Mouse (Mus musculus): ENCODE measurements at regions not wholly inside any gene's neighbourhood (a gene's known extent, or its start where the extent isn't known, plus 50 kb on each side); places are given as distances from the start of the nearest gene placed in this dataset.

DNA sequence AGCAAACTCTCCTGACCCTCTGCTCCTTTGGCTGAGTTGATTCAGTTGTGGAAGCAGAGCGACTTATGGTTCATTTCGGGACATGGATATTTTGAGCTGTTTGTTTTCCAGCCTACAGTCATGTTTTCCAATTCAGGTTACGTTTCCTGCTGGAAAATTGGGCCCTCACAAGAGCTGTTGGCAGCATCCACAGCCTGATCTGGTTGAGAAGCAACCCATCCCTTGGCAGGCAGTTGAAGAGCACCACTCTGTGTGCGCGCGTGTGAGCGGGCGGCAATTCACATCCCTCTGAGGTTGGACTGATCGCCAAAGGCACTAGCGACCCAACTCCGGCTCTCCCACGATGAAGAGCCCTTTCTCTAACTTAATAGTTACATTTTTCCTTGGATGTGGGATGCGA, 457.1 kb downstream of the Tmem38b start:
- DNase-seq = peak; percentile 7

DNA sequence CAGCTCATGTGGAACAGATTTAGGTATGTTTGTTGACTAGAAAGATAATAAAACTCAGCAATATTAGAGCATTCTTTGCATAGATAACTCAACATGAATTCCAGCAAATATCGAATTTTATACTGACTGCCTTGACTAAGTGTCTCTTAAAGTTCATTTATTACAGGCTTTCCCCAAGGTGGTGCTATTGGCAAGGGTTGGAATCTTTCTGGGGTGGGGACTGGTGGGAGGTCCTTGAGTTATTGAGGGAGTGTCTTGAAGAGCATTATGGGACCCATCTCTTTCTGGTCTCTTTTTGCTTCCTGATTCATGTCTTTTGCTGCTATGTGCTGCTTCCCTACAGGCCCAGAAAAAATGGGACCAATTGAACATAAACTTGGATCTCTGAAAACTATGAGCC, 488.0 kb downstream of the Tmem38b start:
- DNase-seq = no peak

DNA sequence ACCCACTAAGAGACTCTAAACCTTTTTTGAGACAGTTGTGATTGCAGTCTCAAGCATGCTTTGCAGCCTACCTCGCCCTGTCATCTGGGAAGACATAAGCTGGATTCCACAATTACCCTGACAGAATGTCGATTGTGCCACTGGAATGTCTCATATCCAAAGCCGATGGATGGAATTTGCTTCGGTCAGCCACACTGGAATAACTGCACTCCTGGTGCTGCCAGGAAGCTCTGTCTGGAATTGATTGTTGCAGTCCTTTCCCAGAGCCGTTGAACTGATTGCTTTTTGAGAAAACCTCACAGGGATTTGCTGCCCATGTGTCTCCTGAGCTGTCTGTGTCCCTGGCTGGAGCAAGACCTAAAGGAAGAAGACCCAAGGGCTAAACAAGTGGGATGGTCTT, 499.0 kb downstream of the Tmem38b start:
- no peak for DNase-seq

DNA sequence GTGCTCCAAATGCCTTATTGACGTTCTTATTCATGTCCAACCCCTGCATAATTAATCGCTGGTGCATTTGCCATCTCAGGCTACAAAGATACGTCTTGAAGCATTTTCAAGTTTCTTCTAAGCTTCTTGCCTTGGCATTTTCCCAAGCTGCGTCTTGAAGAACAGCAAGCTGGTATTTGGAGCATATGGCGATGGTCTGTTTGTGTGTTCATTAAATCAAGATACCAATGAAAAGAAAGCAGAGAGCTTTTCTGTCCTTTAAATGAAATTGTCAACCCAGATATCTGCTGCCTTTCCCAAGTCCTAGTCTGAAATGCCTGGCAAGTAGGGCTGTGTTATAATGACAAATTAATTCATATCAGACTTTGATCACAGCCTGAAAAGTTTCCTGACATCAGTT, 502.4 kb downstream of the Tmem38b start:
- no peak for DNase-seq

DNA sequence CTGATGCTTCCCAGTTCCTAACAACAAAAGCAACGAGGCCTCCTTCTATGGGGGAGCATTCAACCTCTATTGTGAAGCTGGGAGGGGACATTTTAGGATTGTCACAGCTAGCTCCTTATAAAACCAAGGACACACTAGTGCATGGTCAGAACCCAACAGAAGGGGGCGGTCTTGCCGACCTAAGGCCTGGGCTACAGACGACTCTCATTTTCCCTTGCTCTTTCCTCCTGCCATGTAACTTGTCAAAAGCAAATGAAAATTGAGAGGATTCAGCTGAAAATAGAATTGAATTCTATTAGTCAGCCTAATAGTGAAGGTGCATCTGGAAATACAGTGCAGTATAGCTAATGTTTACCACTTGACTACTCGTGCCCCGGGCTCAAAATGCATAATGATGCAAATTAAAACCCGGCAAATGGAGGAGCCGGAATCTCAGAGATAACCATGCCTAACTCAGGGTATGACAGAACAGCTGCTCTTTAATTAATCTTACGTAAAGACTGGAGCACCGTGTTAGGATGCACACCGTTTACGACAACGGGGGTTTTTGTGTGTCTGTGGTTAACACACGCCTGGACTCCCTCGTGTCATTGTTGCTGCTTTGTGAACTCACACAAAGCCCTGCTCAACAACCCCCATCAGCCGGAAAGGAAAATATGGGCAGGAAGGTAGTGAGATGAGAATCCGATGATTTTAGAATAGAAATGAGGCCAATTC, 503.0 kb downstream of the Tmem38b start:
- no peak for DNase-seq

DNA sequence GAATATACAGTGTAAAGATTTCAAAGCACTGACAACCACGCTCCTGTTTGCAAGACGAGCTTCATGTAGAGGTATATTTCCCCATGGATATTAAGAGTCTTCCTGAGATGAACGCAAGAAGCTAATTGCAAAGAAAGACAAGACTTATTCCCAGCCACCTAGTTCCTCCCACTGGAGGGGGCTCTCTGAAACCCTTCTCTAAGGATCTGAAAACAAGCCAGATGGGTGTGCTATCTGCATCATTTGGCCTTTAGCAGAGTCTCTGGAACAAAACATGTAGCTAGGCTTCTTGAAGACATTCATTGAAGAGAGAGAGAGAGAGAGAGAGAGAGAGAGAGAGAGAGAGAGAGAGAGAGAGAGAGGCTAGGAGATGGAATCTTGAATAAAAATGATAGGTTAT, 504.8 kb downstream of the Tmem38b start:
- DNase-seq = no peak

DNA sequence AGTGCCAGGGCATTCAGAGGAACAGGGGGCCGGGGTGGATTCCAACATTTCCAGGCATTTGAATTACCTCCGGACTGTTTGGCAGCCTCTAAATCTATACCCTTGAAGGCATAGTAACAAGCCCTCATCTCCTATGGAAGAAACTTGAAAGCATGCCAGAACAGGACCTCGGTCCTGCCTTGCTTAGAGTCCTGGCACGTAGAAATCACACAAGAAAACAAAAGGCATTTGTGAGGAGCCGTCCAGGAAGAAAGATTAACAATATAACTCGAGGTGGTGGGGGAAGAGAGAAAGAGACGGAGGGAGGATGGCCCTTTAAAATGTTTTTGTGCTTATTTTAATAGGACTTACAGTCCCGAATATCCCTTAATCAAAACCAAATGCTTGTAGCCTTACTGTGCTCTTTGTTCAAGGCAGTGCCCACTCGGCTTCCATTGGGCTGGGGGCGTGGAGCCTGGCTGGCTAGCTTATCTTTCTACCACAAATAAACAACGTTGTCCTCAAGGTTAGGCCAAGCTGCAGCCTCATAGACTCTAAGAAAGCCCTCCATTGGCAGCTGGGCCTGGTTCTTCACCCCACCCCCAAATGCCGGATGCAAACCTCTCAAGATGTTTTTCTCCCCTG, 505.9 kb downstream of the Tmem38b start:
- no peak for DNase-seq

DNA sequence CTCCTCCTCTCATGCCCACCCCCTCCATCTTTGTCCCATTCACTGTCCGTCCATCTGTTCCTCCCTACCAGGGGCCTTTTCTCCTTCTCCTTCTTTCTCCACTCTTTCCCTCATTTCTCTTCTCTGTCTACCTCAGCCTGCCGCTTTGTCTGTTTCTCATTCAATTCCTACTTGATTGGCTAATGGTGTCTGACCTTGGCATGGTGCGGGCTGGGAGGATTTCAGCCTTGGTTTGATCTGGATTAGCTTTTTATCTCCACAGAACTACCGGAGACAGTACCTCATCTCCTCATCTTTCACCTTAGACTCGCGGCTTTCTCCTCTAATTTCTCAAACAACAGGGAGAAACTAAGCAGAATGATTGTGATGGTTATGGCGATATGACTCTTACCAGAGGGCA, 506.4 kb downstream of the Tmem38b start:
- no peak for DNase-seq

DNA sequence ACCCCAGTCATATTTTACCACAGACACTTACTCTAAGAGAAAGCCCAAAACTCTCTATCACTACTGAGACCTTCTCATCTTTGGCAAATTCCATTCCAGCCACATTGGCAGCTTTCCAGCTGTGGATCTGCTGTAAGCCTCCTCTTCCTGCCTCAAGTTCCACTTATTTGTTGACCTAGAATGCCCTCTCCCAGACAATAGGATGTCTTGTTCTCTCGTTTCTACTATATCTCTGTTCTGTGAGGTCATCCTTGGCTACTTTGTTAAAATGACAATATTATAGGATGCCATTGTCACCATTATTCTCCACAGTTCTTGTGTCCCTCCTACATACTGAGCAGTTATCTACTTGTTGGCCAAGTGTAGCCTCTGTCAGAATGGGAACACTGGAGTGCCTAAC, 512.7 kb downstream of the Tmem38b start:
- no peak for DNase-seq

DNA sequence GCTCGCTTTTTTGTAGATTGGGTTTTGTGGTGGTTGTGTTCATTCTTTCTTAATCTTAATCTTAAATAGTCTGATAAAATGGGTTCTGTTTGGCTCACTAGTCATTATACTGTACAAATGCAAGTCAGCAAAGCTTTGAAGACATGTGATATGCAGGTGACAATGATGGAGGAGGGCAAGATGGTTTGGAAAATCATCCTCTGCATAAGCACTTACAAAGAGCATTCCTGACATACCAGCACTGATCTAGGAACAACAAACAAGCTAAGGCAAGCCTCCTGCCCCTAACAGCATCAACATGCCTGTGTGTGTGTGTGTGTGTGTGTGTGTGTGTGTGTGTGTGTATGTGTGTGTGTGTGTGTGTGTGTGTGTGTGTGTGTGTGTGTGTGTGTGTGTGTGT, 514.3 kb downstream of the Tmem38b start:
- DNase-seq = no peak

DNA sequence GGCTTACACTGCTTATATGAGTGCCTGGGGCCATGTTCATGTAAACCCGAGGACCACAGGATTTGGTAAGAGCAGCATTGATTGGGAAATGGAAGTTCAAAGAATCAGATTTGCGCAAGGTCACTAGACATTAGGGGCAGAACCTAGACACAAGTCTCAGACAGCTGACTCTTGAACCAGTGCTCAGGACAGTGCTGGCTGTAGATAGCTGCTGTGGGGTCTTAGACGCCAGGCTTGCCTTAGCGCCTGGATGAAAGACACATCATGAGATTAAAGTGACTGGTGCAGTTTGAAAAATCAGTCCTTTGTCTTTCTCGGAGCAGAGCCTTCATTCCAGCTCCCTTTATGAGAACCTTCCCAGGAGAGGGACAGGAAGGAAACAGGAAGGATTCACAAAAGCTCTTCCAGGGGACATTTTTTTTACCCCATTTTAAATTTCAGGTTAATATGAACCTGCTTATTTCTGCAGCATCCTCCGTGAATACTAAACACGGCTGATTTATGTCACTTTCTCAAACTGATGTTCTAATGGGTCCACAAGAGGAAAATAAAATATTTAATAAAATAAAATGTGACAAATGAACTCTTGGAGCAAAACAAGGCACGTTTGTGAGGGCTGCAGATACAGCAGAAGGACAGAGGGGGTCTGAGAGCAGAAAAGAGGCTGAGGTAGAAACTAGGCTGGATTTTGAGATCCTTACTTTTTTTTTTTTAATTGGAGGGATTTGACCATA, 528.0 kb downstream of the Tmem38b start:
- DNase-seq = no peak

DNA sequence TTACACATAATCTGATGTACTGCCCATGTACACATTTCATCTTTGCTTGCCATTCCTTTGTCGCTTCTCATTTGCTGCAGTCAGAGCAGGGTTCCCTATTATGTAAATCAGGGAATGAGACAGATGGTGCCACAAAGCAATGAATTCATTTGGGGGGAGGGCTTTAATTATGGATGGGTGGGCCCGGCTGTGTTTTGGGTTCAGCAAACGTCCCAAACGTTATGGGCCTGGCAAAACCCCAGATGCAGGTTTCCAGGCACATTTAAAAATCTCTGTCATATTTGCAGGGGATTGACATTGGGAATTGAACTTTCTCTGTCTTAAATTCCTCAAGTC, 528.5 kb downstream of the Tmem38b start:
- DNase-seq = no peak

DNA sequence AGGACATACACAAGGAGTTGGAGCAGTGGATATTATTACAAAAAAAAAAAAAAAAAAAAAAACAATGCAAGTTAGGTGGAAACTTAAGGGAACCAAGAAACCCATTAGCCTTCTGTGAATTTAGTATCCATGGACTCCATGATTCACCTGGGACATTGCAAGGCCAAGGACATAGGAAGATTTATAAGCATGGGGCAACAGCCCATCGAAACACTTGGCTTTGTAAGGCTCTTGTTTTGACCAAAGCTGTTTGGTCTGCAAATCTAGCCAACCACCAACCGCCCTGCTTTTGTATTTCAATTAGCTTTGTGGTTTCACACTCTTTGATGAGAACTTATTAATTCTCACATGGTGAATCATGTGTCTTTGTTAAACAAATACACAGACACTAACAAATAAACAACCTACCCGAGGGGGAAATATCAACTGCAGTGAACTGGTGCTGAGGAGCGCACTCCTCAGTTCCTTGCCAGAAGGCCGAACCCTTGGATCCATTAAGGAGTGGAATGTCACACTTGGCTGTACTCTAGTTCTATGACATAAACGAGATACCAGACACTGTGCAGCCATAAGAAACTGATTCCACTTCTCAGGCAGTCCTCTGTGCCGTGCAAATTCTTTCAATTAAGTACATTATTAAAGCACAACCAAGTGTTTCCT, 529.7 kb downstream of the Tmem38b start:
- no peak for DNase-seq

DNA sequence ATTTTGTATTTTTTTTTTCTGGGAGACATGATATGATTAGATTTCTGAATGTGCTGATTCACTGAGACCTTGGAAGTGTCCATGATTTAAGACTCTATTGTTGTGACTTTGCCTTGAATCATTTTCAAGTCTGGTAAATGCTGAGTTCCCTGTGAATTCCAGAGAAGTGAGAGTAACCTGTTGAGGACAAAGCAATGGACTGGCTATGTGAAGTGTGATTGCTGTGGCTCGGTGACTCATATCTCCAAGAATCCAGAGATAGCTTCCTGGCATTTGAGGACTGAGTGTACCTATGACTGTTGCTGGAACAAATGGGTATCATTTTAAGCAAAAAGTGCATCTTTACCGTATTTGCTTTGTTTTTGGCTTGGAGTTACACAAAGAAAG, 530.2 kb downstream of the Tmem38b start:
- DNase-seq = no peak

DNA sequence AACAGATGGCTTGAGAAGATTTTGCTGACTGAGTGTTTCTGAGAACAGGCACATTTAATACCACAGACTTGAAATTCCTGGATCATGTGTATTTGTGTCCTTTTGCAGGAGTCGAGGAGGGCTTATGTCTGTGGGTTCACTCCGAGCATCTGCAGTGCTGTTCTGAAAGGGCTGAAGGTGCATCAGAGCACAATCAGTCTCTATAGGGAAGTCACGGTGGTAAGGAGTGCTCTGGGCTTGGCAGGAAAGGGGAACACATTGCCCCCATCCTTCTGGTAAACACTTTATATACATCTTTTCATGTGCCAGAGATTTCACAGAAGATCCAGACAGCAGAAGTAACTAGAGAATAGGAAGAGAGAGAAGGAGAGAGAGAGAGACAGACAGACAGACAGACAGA, 545.1 kb downstream of the Tmem38b start:
- no peak for DNase-seq

DNA sequence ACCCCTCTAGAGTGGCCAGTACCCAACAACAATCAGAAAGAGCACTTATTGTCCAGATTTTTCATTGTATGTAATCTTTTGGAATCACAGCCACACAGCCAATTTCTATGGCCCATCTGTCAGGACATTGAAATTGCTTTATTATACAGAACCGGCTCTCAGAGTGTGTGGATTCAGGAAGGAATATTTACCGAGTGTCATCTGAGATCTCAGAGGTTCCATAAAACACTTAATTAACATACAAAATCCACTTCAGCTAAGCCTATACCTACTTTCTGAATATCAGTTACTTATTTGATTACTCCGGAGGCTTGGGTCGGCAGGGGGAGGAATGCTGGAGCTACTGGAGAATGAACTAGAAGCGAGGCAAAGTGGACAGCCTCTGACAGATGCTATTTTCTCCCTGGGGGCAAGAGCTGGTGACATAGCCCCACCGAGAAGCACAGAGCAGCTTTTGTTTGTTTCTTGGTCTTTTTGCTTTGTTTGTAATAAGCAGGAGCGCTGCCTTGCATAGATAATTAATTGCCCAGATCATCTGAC, 545.6 kb downstream of the Tmem38b start:
- DNase-seq = peak; percentile 5

DNA sequence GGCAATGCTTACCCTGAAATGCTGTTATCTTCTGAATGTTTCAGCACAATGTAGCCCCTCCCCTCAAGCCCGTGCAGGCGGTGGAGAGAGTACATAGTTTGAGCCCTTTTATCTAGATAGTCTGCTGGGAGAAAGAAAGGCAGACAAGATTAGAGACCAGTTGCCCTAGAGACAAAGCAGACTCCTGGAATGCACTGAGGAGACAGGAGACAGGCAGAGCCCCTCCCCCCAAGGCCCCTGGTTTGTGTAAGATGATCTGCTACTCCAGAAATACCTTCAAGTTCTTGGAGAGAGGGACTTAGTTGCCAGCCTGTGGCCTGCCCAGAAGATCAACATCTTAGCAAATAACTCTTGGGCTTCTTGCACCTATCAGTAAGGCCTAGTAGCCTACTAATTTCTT, 547.8 kb downstream of the Tmem38b start:
- DNase-seq = no peak

DNA sequence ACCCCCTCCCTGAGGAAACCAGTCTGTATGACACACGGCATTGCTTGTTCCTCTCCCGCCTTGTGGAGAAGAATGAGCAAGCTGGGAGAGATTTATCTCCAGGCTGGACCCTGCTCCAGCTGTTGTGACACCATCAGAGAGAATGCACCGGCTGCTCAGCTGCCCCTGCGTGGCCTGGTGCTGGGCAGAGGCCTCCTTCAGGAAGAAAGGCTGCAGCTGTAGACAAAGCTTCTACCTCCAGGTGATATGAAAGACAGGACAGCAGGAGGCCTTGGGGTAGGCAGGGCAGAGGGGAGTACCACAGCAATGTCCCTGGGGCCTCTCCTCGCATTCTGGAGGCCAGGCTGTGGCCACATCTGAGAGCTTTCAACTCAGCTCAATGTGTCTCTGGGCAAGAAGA, 548.6 kb downstream of the Tmem38b start:
- DNase-seq = no peak

DNA sequence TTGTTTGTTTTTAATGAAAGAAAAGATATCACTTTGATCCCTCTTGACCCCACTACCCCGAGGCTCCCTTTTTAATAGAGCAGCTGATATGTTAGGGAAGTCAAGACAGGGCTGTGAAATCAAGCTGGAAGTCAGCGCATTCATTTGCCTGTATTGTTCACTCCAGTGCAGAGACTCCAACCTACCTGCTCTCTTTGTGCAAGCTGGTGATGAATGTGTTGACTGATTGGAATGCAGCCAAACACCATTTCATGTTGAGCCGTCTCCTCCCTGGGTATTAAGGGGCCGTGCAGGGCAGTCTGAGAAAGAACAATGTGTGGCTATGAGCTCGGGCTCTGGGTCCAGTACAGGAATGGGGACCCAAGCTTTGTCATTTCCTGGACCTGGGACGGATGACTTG, 557.4 kb upstream of the Zfp462 start:
- no peak for DNase-seq

DNA sequence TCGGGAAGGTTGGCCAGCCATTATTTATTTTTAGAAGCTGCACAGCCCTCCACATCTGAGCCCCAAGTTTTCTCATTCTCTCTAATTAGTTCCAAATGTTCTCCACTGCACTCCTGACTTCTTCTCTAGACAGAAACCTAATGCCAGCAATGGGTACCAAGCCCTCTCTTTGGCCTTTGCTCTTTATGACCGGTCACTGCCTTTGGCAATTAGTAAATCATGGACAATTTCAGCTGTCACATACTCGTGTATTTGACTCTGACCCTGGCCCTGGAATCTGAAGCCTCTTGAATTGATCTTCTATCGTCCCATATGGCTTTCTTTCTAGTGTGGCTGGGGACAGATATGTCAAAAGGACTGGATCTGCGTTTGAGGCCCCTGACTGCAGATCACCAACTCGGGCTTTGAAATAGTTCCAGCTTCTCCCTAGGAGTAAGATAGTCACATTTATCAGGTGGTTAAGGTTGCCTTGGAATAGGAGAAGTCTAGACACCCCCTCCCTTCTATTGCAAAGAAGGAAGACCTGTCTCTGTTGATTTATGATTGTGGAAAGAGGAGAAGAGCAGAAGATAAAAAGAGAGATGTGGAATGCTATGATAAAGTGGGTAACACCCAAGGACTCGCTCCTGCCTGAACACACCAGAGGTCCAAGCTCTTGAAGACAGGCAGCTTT, 553.2 kb upstream of the Zfp462 start:
- DNase-seq = no peak

DNA sequence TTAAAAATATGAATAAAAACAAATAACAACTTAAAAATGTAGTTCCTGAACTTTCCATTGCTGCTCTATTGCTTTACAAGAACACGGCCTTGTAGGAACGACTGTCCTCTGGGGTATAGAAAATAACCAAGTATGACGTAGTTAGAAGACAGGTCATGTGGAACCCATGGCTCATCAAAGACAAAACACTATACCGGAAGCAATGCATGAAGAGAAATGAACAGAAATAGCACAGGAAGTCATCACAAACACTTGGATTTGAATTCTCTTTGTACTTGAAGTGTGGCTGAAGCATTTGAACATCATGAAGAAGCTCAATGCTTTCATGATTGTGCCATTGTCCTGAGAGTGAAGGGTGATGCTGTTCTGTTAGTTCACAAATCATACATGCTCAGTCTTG, 538.7 kb upstream of the Zfp462 start:
- DNase-seq = no peak

DNA sequence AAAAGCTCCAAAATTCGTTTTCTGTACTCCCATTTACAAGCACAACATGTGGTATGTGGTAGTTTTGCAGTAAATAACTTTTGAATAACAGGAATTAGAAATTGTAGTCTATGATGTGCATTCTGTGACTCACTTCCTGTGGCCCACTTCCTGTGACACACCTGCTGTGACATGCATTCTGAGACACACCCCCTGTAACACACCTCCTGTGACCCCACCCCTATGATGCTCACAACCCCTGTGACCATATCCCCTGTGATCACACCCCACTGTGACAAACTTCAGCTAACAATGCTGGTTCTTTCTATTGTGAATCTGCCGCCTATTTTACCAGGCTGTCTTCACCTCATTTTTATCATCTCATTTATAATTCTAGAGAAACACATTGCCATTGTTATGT, 536.9 kb upstream of the Zfp462 start:
- no peak for DNase-seq

DNA sequence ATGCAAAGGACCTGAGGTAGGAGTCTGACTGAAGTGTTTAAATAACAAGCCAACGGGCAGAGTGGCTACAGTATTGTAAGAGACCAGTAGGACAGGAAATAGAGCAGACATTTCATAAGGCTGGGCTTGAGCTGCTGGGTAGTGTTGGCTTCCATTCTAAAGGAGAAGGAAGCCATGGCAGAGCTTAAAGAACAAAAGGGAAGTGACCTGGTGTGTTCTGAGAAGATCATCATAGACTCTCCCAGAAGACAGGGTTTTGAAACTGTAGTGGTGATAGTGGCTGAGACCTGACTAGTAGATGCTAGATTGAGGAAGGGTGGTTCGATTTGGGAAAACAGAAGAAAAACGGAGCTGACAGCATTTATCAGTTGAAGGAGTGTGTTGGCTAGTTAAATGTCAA, 514.1 kb upstream of the Zfp462 start:
- no peak for DNase-seq
